Mouse (Mus musculus): ENCODE measurements at regions not wholly inside any gene's neighbourhood (a gene's known extent, or its start where the extent isn't known, plus 50 kb on each side); places are given as distances from the start of the nearest gene placed in this dataset.

- TF ChIP-seq CHD2 (IDR thresholded peaks at IDR 0.05; ENCODE audit: low read length) (no peak), GATA1 (IDR thresholded peaks at IDR 0.05; ENCODE audit: low read depth, low read length) (no peak), CTCF (IDR thresholded peaks at IDR 0.05 in 2 of 3, conservative IDR thresholded peaks at IDR 0.05 in 1 of 3; ENCODE audit: control insufficient read depth in 1 of 3, insufficient read depth in 1 of 3, low read depth in 2 of 3, low read length in 3 of 3, poor library complexity in 1 of 3, severe bottlenecking in 1 of 3) (no peak), POLR2A (IDR thresholded peaks at IDR 0.05; ENCODE audit: control insufficient read depth in 1 of 2, insufficient read depth in 1 of 2, low read depth in 1 of 2, low read length in 2 of 2, poor library complexity in 1 of 2) (no peak), NRF1 (IDR thresholded peaks at IDR 0.05; ENCODE audit: insufficient read depth, low read depth, low read length, poor library complexity, severe bottlenecking) (no peak), POLR2AphosphoS2 (IDR thresholded peaks at IDR 0.05; ENCODE audit: low read length) (no peak), USF2 (IDR thresholded peaks at IDR 0.05; ENCODE audit: borderline replicate concordance in 1 of 2, insufficient read depth in 1 of 2, low read depth in 1 of 2, low read length in 2 of 2) (no peak), EP300 (IDR thresholded peaks at IDR 0.05; ENCODE audit: low read depth in 1 of 2, low read length in 2 of 2) (no peak), MAX (IDR thresholded peaks at IDR 0.05; ENCODE audit: low read length) (no peak), USF1 (IDR thresholded peaks at IDR 0.05; ENCODE audit: low read depth, low read length) (no peak), E2F4 (IDR thresholded peaks at IDR 0.05; ENCODE audit: borderline replicate concordance, low read depth, low read length) (no peak), ZMIZ1 (IDR thresholded peaks at IDR 0.05; ENCODE audit: low read depth, low read length) (no peak), NELFE (IDR thresholded peaks at IDR 0.05; ENCODE audit: low read depth, low read length) (no peak)
Observed at GRCm38 (mm10) chr6:117283616-117284015, 115.3 kb downstream of the Cxcl12 start.
